Comparison of ENCODE assay signal across 8 mouse cellular contexts in the genomic region with DNA sequence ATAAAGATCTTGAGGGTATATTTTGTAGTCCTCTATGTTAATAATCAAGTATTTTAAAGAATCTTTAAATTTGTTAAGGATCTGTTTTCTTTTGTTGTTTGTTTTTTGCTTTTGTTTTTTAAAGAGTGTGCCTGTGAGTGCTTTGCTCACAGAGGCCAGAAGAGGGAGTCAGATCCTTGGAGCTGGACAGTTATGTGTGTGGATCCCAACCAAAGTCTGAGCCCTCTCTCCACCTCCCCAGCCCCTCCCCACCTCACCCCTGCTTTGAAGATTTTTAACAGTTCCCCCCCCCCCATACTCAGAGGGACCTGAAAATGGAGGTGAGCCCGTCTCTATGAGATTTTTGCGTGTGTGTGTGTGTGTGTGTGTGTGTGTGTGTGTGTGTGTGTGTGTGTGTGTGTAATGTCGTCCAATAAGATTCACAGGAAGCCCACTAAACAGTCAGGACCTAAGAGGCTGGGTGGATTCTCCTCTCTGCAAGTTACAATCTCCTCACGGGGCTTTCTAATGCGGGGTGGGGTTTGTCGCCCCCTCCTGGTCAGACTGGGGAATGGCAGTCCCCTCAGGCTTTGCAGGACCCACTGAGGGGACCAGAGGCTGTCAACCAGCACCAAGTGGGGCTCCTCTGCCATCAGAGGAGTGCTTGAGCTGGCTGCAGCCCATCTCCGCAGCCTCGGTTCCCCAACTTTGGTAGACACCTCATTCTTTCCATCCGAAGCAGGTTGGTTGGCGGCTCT. TPM values are rescaled to one million over a fixed set of nuclear protein-coding genes. Genes with fewer than 3 reads are reported as not detected.
DNase-seq lines count a peak whose midpoint lies in the region; ATAC-seq and TF ChIP-seq lines count a peak whose summit lies in the region.

No protein-coding gene starts in this region.

- H3K36me3 ChIP-seq in forebrain, embryonic 13.5 days (ENCODE audit: poor library complexity, severe bottlenecking) = no peaks in the 10 kb centered on the region
- H3K36me3 ChIP-seq in intestine, embryonic 15.5 days = no peaks in the 10 kb centered on the region
- no peaks in the 10 kb centered on the region for H3K36me3 ChIP-seq in liver, embryonic 14.5 days (replicated peaks; ENCODE audit: control insufficient read depth, insufficient read depth, low read depth)

- no peaks in the 10 kb centered on the region for H3K27me3 ChIP-seq in forebrain, embryonic 13.5 days
- H3K27me3 ChIP-seq in intestine, embryonic 15.5 days (replicated peaks) = no peaks in the 10 kb centered on the region
- H3K27me3 ChIP-seq in liver, embryonic 14.5 days (ENCODE audit: control insufficient read depth, insufficient read depth, low read length) = no peaks in the 10 kb centered on the region

- no peak for TF ChIP-seq EP300 in liver, embryonic 14.5 days (IDR thresholded peaks at IDR 0.05; ENCODE audit: low read depth)

- no peak overlapping the region for H3K4me3 ChIP-seq in bone marrow macrophage, adult 2 months (ENCODE audit: insufficient read depth, low read length)
- H3K4me3 ChIP-seq in forebrain, embryonic 13.5 days = no peak overlapping the region
- H3K4me3 ChIP-seq in intestine, embryonic 15.5 days (replicated peaks) = no peak overlapping the region
- H3K4me3 ChIP-seq in liver, embryonic 14.5 days (ENCODE audit: insufficient read depth in 1 of 2, low read depth in 2 of 2, low read length in 2 of 2) = no peak overlapping the region

- TF ChIP-seq POLR2A in bone marrow macrophage, adult 2 months (IDR thresholded peaks at IDR 0.05; ENCODE audit: borderline replicate concordance, low read depth, low read length) = no peak

- peak; percentile 24; the same call in 1 of the 2 replicates for ATAC-seq in forebrain, embryonic 13.5 days
- 0 out of 2 replicates have a peak, but pooled peaks have one; percentile 13 for ATAC-seq in intestine, embryonic 15.5 days
- no peak for ATAC-seq in liver, embryonic 14.5 days (ENCODE audit: insufficient read depth)
- no peak for ATAC-seq in frontal cortex, adult (ENCODE audit: low TSS enrichment)

- H3K27ac ChIP-seq in bone marrow macrophage, adult 2 months (ENCODE audit: insufficient read depth, low read depth, low read length) = no peak overlapping the region
- H3K27ac ChIP-seq in forebrain, embryonic 13.5 days = peak overlapping the region; percentile 14; the same call in 1 of the 2 replicates
- H3K27ac ChIP-seq in intestine, embryonic 15.5 days = peak overlapping the region; percentile 89
- H3K27ac ChIP-seq in liver, embryonic 14.5 days = no peak overlapping the region

- no peaks in the 10 kb centered on the region; the same call in 1 of the 2 replicates for H3K9me3 ChIP-seq in forebrain, embryonic 13.5 days (replicated peaks)
- H3K9me3 ChIP-seq in intestine, embryonic 15.5 days = no peaks in the 10 kb centered on the region
- H3K9me3 ChIP-seq in liver, embryonic 14.5 days (ENCODE audit: control insufficient read depth, low read length) = no peaks in the 10 kb centered on the region

- H3K4me2 ChIP-seq in forebrain, embryonic 13.5 days = no peak overlapping the region
- no peak overlapping the region for H3K4me2 ChIP-seq in intestine, embryonic 15.5 days (replicated peaks)
- no peak overlapping the region for H3K4me2 ChIP-seq in liver, embryonic 14.5 days (ENCODE audit: low read depth)

- 38% methylated on average over 10 of the region's 10 CpGs for WGBS in forebrain, embryonic 13.5 days
- 42% methylated on average over 10 of the region's 10 CpGs for WGBS in intestine, embryonic 15.5 days
- WGBS in liver, embryonic 14.5 days (ENCODE audit: insufficient replicate concordance) = 27% methylated on average over 9 of the region's 10 CpGs

- H3K9ac ChIP-seq in forebrain, embryonic 13.5 days = no peak overlapping the region
- H3K9ac ChIP-seq in intestine, embryonic 15.5 days = no peak overlapping the region
- H3K9ac ChIP-seq in liver, embryonic 14.5 days (replicated peaks) = no peak overlapping the region

- peak; percentile 53 for DNase-seq in ovary, postnatal 36 days (ENCODE audit: low spot score)
- DNase-seq in ovary, adult 18-20 months (ENCODE audit: low spot score) = no peak
- no peak for DNase-seq in liver, embryonic 14.5 days (ENCODE audit: low read depth in 3 of 3, low spot score in 3 of 3)
- DNase-seq in skeletal muscle tissue, adult 2 months (ENCODE audit: low read depth, low spot score) = peak; percentile 45

- peak; percentile 78 for TF ChIP-seq CTCF in bone marrow macrophage, adult 2 months (IDR thresholded peaks at IDR 0.05; ENCODE audit: low read depth, low read length)
- peak; percentile 94 for TF ChIP-seq CTCF in liver, embryonic 14.5 days (IDR thresholded peaks at IDR 0.05; ENCODE audit: low read depth)

- peaks cover 22% of the 10 kb centered on the region for H3K4me1 ChIP-seq in bone marrow macrophage, adult 2 months (ENCODE audit: control insufficient read depth, insufficient read depth, low read length)
- H3K4me1 ChIP-seq in forebrain, embryonic 13.5 days = peaks cover 8% of the 10 kb centered on the region; the same call in 1 of the 2 replicates
- H3K4me1 ChIP-seq in intestine, embryonic 15.5 days (replicated peaks) = peaks cover 20% of the 10 kb centered on the region; the same call in 1 of the 2 replicates
- H3K4me1 ChIP-seq in liver, embryonic 14.5 days (replicated peaks; ENCODE audit: control insufficient read depth in 2 of 2, insufficient read depth in 2 of 2, low read length in 1 of 2) = peaks cover 0 to 5% of the 10 kb centered on the region in 2 experiments; a peak in 2 of 4 replicates

RNA-seq across cellular contexts. Expression of a gene that starts 20.3 kb away (rescaled TPM):
- polyA plus RNA-seq in bone marrow macrophage, adult 2 months (2012; ENCODE audit: insufficient read depth, insufficient read length, missing spikeins) = 58.5 and 80.9 TPM in 2 replicates
- 47.2 and 52.2 TPM in 2 replicates for polyA plus RNA-seq in forebrain, embryonic 13.5 days (2015; fragmentation: Nextera tagmentation; extraction: Ambion mirVana)
- 62.7 and 65.7 TPM in 2 replicates for polyA plus RNA-seq in intestine, embryonic 15.5 days (2015; fragmentation: Nextera tagmentation; extraction: Ambion mirVana)
- polyA plus RNA-seq in liver, embryonic 14.5 days (2012; rRNA removed) = 21.7 and 26.5 TPM in 2 replicates
- 25.6 and 28.5 TPM in 2 replicates for polyA plus RNA-seq in liver, embryonic 14.5 days (2014; fragmentation: Nextera tagmentation; extraction: Ambion mirVana)

RNA-seq across cellular contexts. Expression of a gene that starts 31.7 kb away (rescaled TPM):
- 67.6 and 75.8 TPM in 2 replicates for polyA plus RNA-seq in bone marrow macrophage, adult 2 months (2012; ENCODE audit: insufficient read depth, insufficient read length, missing spikeins)
- 6.3 and 7.3 TPM in 2 replicates for polyA plus RNA-seq in forebrain, embryonic 13.5 days (2015; fragmentation: Nextera tagmentation; extraction: Ambion mirVana)
- 4.7 and 14.8 TPM in 2 replicates for polyA plus RNA-seq in intestine, embryonic 15.5 days (2015; fragmentation: Nextera tagmentation; extraction: Ambion mirVana)
- 4.0 and 5.8 TPM in 2 replicates for polyA plus RNA-seq in liver, embryonic 14.5 days (2012; rRNA removed)
- 1.4 and 4.0 TPM in 2 replicates for polyA plus RNA-seq in liver, embryonic 14.5 days (2014; fragmentation: Nextera tagmentation; extraction: Ambion mirVana)

RNA-seq across cellular contexts. Expression of a gene that starts 44.1 kb away (rescaled TPM):
- polyA plus RNA-seq in bone marrow macrophage, adult 2 months (2012; ENCODE audit: insufficient read depth, insufficient read length, missing spikeins) = not detected in 2 replicates
- polyA plus RNA-seq in forebrain, embryonic 13.5 days (2015; fragmentation: Nextera tagmentation; extraction: Ambion mirVana) = not detected in 2 replicates
- not detected in 2 replicates for polyA plus RNA-seq in intestine, embryonic 15.5 days (2015; fragmentation: Nextera tagmentation; extraction: Ambion mirVana)
- polyA plus RNA-seq in liver, embryonic 14.5 days (2012; rRNA removed) = not detected in 2 replicates
- not detected in 2 replicates for polyA plus RNA-seq in liver, embryonic 14.5 days (2014; fragmentation: Nextera tagmentation; extraction: Ambion mirVana)

RNA-seq across cellular contexts. Expression of a gene that starts 44.6 kb away (rescaled TPM):
- not detected in 2 replicates for polyA plus RNA-seq in bone marrow macrophage, adult 2 months (2012; ENCODE audit: insufficient read depth, insufficient read length, missing spikeins)
- polyA plus RNA-seq in forebrain, embryonic 13.5 days (2015; fragmentation: Nextera tagmentation; extraction: Ambion mirVana) = 15.4 and 21.2 TPM in 2 replicates
- 53.3 and 57.4 TPM in 2 replicates for polyA plus RNA-seq in intestine, embryonic 15.5 days (2015; fragmentation: Nextera tagmentation; extraction: Ambion mirVana)
- polyA plus RNA-seq in liver, embryonic 14.5 days (2012; rRNA removed) = 0.96 and 1.2 TPM in 2 replicates
- 0.56 and 1.7 TPM in 2 replicates for polyA plus RNA-seq in liver, embryonic 14.5 days (2014; fragmentation: Nextera tagmentation; extraction: Ambion mirVana)

RNA-seq across cellular contexts. Expression of a gene that starts 55.6 kb away (rescaled TPM):
- polyA plus RNA-seq in bone marrow macrophage, adult 2 months (2012; ENCODE audit: insufficient read depth, insufficient read length, missing spikeins) = not detected in 2 replicates
- not detected in 2 replicates for polyA plus RNA-seq in forebrain, embryonic 13.5 days (2015; fragmentation: Nextera tagmentation; extraction: Ambion mirVana)
- polyA plus RNA-seq in intestine, embryonic 15.5 days (2015; fragmentation: Nextera tagmentation; extraction: Ambion mirVana) = not detected in 2 replicates
- polyA plus RNA-seq in liver, embryonic 14.5 days (2012; rRNA removed) = not detected in 2 replicates
- polyA plus RNA-seq in liver, embryonic 14.5 days (2014; fragmentation: Nextera tagmentation; extraction: Ambion mirVana) = not detected in 2 replicates

Comparison
In these comparisons a context has a peak if more than half of its experiments do, and no peak if none do; other contexts are left out.
1. DNase-seq: peak in ovary, postnatal 36 days (single experiment) and skeletal muscle tissue, adult 2 months (single experiment); none in ovary, adult 18-20 months (single experiment) and liver, embryonic 14.5 days (0 of 3).
2. H3K27ac ChIP-seq: peak in forebrain, embryonic 13.5 days (single experiment) and intestine, embryonic 15.5 days (single experiment); none in bone marrow macrophage, adult 2 months (single experiment) and liver, embryonic 14.5 days (single experiment).
3. ATAC-seq: peak in forebrain, embryonic 13.5 days (single experiment) and intestine, embryonic 15.5 days (single experiment); none in liver, embryonic 14.5 days (single experiment) and frontal cortex, adult (single experiment).